Mouse (Mus musculus) frontal cortex, postnatal 36 days (tissue): ENCODE measurements at regions not wholly inside any gene's neighbourhood (a gene's known extent, or its start where the extent isn't known, plus 50 kb on each side); places are given as distances from the start of the nearest gene placed in this dataset.
"Not testable (repeated sequence)": the region's sequence is repeated elsewhere in the genome, so short reads cannot be mapped to it uniquely, and the experiment has no call there.

Source experiments
- DNase-seq, 2 experiments: peaks; one replicate each; pipeline ENCODE4 v3.0.0; 2022; ENCODE audit warnings: low spot score in 2 of 2

DNA sequence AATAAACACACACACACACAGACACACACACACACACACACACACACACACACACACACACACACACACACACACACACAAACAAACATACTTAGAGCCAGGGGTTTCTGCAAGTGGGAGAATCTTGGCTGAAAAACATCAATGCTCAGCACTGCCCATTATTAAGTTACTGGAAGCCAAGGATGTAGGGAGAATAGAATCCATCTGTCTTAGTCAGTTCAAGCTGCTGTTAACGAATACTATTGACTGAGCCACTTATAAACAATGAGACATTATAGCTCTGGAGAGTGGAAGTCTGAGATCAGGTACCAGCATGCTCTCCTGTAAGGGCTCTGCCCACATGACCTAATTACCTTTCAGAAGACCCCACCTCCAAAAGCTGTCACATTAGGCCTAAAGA, 87.4 kb downstream of the Fam174b start:
- DNase-seq = no peak

GRCm38 (mm10) chr7:73830581-73830980, 90.5 kb downstream of the Fam174b start:
- DNase-seq = no peak

DNA sequence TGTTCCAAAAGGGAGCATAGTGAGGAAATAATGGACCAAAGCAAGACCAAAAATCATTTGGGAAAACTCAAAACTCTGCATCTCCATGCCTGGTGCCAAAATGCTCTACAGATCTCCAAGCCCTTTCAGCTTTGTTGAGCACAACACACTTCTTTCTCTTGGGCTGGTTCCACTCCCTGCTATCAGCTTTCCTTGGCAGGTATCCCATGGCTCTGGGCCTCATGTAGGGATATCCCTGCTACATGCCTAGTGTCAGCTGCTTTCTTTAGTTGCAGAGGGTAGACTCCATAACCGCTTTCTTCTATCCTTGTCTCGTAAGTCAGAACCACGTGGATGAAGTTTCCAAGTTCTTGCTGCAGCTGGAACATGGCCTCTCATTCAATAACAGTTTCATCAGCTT, 100.3 kb downstream of the Fam174b start:
- DNase-seq = no peak

- DNase-seq = no peak
Observed at GRCm38 (mm10) chr7:73852184-73852583, 112.1 kb downstream of the Fam174b start.

GRCm38 (mm10) chr7:73853296-73853950, 113.3 kb downstream of the Fam174b start:
- not testable (repeated sequence) for DNase-seq

- peak; percentile 20 to 49 for DNase-seq
Observed at GRCm38 (mm10) chr7:73855489-73855888, 115.4 kb downstream of the Fam174b start.

DNA sequence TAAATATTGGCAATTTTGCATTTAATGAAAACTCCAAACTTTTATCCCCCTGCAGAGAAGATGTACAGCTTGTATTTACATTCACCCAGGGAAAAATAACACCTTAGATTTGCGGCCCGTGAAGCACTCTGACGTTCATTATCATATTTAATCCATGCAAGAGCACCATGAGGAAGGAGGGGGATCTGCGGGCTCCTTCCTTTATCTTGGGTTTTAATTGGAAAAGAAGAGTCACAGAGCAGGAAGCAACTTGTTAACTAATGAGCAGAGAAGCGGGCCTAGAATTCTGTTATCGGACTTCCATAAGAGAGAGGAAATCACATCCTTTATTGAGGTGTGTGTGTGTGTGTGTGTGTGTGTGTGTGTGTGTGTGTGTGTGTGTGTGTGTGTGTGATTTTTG, 116.8 kb downstream of the Fam174b start:
- no peak for DNase-seq

GRCm38 (mm10) chr7:73865086-73865485, 125.0 kb downstream of the Fam174b start:
- DNase-seq = no peak

- DNase-seq = no peak
Observed at GRCm38 (mm10) chr7:73872181-73872580, 132.1 kb downstream of the Fam174b start.

DNA sequence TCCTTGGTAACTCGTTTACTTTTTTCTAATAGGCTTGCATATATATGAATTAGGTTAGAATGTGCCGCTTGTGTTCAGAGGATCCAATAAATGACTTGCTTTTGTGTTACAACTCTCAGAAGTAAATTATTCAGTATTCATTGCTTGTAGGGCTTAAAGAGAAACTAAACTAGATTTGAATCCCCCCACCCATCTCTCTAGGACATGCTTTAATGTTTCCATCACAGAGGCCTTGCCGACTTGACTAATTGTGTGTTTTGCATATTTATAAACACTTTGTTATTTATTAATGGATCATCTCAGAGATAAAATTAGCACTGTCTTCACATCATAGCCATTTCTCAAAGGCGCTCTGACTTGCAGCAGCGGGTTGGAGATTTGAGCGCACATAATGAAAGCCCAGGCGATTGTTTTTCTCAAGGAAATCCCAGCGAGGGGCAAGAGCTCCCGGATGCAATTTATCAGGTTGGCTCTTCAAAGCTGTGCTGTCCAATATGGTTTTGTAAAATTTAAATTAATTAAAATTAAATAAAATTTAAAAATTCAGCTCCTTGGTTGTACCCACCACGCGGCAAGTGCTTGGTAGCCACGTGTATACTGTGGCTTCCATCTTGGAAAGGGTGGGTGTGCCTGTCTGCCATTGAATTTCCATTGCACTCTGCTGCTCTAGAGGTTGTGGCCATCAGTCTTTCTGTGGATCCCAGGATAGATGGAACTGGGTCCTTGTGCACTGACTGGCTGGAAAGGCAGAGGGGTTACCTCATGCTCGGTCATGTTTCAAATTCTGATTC, 132.0 kb downstream of the St8sia2 start:
- DNase-seq = no peak

DNA sequence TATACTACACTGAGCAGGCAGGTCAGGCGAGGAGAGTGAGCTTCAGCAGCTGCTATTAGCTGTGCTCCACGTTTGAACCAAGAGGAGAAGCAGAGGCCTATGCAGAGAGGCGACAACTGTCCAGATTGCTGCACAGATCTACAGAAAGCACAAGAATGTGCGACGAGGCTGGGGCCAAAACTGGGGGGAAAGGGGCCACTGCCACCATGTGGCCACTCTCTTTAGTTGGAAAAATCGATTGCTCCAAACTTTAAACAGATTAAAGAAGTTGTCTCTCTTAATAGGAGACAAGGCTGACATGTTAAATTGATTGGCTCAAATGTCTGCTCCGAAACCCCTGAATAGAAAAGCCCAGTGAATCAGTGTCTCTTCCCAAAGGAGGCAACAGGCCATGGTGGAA, 127.3 kb downstream of the St8sia2 start:
- DNase-seq = no peak
